Mouse (Mus musculus) neural tube, embryonic 11.5 days (tissue): ENCODE measurements around the gene Cdkl1. TPM values are rescaled to one million over a fixed set of nuclear protein-coding genes. Genes with fewer than 3 reads are reported as not detected.

Source experiments
- ATAC-seq: fragments of 200-750 bp; cut with Nextera tagmentation; 2 replicates; pipeline ENCODE4 v1.8.0; 2017; ENCODE audit warnings: moderate number of reproducible peaks, mild to moderate bottlenecking, moderate TSS enrichment, moderate library complexity; ENCODE audit not compliant: insufficient read depth, low FRiP score, low TSS enrichment
- DNase-seq: peaks from one replicate; pipeline ENCODE4 v3.0.0-alpha.2; 2015; ENCODE audit warnings: low spot score
- H3K27ac ChIP-seq: fragments of 300-500 bp; sonication (generic); 2 replicates; pipeline ENCODE4 v1.5.1; 2014; ENCODE audit warnings: low read depth, mild to moderate bottlenecking, low read length
- H3K27me3 ChIP-seq: fragments of 300-500 bp; sonication (generic); 2 replicates; pipeline ENCODE4 v1.6.1; 2014; ENCODE audit warnings: mild to moderate bottlenecking, low read length, mixed read lengths; ENCODE audit not compliant: control insufficient read depth, insufficient read depth
- H3K36me3 ChIP-seq: fragments of 300-500 bp; sonication (generic); 2 replicates; pipeline ENCODE4 v1.6.1; 2014; ENCODE audit warnings: mild to moderate bottlenecking, low read length, moderate library complexity, mixed read lengths; ENCODE audit not compliant: control insufficient read depth, insufficient read depth
- H3K4me1 ChIP-seq: fragments of 300-500 bp; sonication (generic); 2 replicates; pipeline ENCODE4 v1.6.1; 2014; ENCODE audit warnings: low read length, mixed read lengths; ENCODE audit not compliant: control insufficient read depth, insufficient read depth
- H3K4me2 ChIP-seq: fragments of 300-500 bp; sonication (generic); 2 replicates; pipeline ENCODE4 v1.6.1; 2014; ENCODE audit warnings: low read depth, mild to moderate bottlenecking, moderate library complexity
- H3K4me3 ChIP-seq: fragments of 300-500 bp; sonication (generic); 2 replicates; pipeline ENCODE4 v1.5.1; 2014; ENCODE audit warnings: low read depth, low read length
- H3K9ac ChIP-seq: fragments of 300-500 bp; sonication (generic); 2 replicates; pipeline ENCODE4 v1.6.1; 2014; ENCODE audit warnings: mild to moderate bottlenecking, low read length
- H3K9me3 ChIP-seq: fragments of 300-500 bp; sonication (generic); 2 replicates; pipeline ENCODE4 v1.6.1; 2016; ENCODE audit warnings: low read length; ENCODE audit not compliant: control insufficient read depth
- WGBS: fragments of 180-500 bp; shearing (Covaris S2); extraction: QIAGEN DNeasy Blood & Tissue Kit; methylation state at CpG from one replicate; pipeline ENCODE4 v1.1.7; 2014; 5-methylcytosine and 5-hydroxymethylcytosine counted together
- microRNA counts: library from miRNA; unstranded; fragments of <30 nt; microRNA quantifications from one replicate; lab custom pipeline; 2015
- microRNA-seq: library from miRNA; unstranded; fragments of <30 nt; microRNA quantifications from one replicate; pipeline ENCODE4, GENCODE M21; 2016
- polyA plus RNA-seq: library from polyadenylated mRNA; unstranded; fragments of >200 nt; fragmentation: Nextera tagmentation; extraction: Ambion mirVana; gene quantifications from 2 replicates; pipeline ENCODE4 v1.2.1, GENCODE M21; 2014

Gene Cdkl1
- polyA plus RNA-seq, 1 experiment from 2014 or later = 0.52 TPM

GRCm38 (mm10) chr12:69722857-69723256 is 68.2 kb downstream of the Cdkl1 start:
- peaks cover 3% of the 10 kb centered on the region; the same call in 1 of the 2 replicates for H3K36me3 ChIP-seq
- H3K4me3 ChIP-seq = no peak overlapping the region
- no peak overlapping the region for H3K4me2 ChIP-seq
- H3K9ac ChIP-seq = no peak overlapping the region
- no peaks in the 10 kb centered on the region for H3K27me3 ChIP-seq
- 91% methylated on average over 3 of the region's 3 CpGs for WGBS
- no peak overlapping the region for H3K27ac ChIP-seq
- DNase-seq (no peak), ATAC-seq (no peak)
- no peaks in the 10 kb centered on the region for H3K4me1 ChIP-seq
- H3K9me3 ChIP-seq = no peaks in the 10 kb centered on the region

- Histone ChIP-seq H3K4me1 (no peaks in the 10 kb centered on the region), H3K9me3 (no peaks in the 10 kb centered on the region), H3K27me3 (no peaks in the 10 kb centered on the region), H3K27ac (no peak overlapping the region), H3K36me3 (no peaks in the 10 kb centered on the region), H3K9ac (no peak overlapping the region), H3K4me3 (no peak overlapping the region), H3K4me2 (no peak overlapping the region)
- no peak for ATAC-seq
- DNase-seq = no peak
These were observed 77.4 kb downstream of the Cdkl1 start for GRCm38 (mm10) chr12:69713628-69714027.

GRCm38 (mm10) chr12:69704799-69705458 is 86.1 kb downstream of the Cdkl1 start:
- H3K36me3 ChIP-seq = 0 out of 2 replicates have a peak, but pooled peaks cover 2% of the 10 kb centered on the region
- no peak for ATAC-seq
- no peaks in the 10 kb centered on the region for H3K4me1 ChIP-seq
- no peak overlapping the region for H3K4me2 ChIP-seq
- H3K9me3 ChIP-seq = no peaks in the 10 kb centered on the region
- H3K4me3 ChIP-seq = no peak overlapping the region
- no peak overlapping the region for H3K9ac ChIP-seq
- 92% methylated on average over 11 of the region's 11 CpGs for WGBS
- no peak for DNase-seq
- no peak overlapping the region for H3K27ac ChIP-seq
- H3K27me3 ChIP-seq = no peaks in the 10 kb centered on the region

GRCm38 (mm10) chr12:69698352-69698751 is 92.7 kb downstream of the Cdkl1 start:
- no peaks in the 10 kb centered on the region for H3K27me3 ChIP-seq
- no peaks in the 10 kb centered on the region for H3K4me1 ChIP-seq
- no peak for ATAC-seq
- no peak overlapping the region for H3K9ac ChIP-seq
- H3K36me3 ChIP-seq = 0 out of 2 replicates have a peak, but pooled peaks cover 2% of the 10 kb centered on the region
- H3K4me3 ChIP-seq = no peak overlapping the region
- no peak for DNase-seq
- no peak overlapping the region for H3K27ac ChIP-seq
- no peaks in the 10 kb centered on the region for H3K9me3 ChIP-seq
- WGBS = 89% methylated on average over 6 of the region's 6 CpGs
- H3K4me2 ChIP-seq = no peak overlapping the region

MicroRNAs encoded within 50 kb of the gene (microRNA counts, 519-probe panel; counts per million panel counts)
- 171 counts per million, percentile 57 among the panel's probes with 10 or more counts for microRNA mmu-miR-681 (lab: Ali Mortazavi, UCI)

Small RNAs within 50 kb of the gene (microRNA-seq; reads per million reads assigned to microRNA genes)
- not detected for gene Mir681

Other genes with a start within 250 kb of the Cdkl1 start
- 19.8 and 20.1 TPM in 2 replicates for gene Vcpkmt, start 208.2 kb downstream of the Cdkl1 start, polyA plus RNA-seq
- 10.1 and 14.5 TPM in 2 replicates for gene Sos2, start 109.4 kb downstream of the Cdkl1 start, polyA plus RNA-seq
- gene L2hgdh, start 66.4 kb downstream of the Cdkl1 start, polyA plus RNA-seq = 13.0 and 15.3 TPM in 2 replicates
- gene Atp5s, start 66.3 kb downstream of the Cdkl1 start, polyA plus RNA-seq = 21.1 and 24.0 TPM in 2 replicates
- gene Atl1, start 101.3 kb upstream of the Cdkl1 start, polyA plus RNA-seq = 43.1 and 48.1 TPM in 2 replicates
- 42.3 and 43.5 TPM in 2 replicates for gene Map4k5, start 101.9 kb upstream of the Cdkl1 start, polyA plus RNA-seq
- gene Sav1, start 195.7 kb upstream of the Cdkl1 start, polyA plus RNA-seq = 8.7 and 8.9 TPM in 2 replicates